Mouse (Mus musculus) activated CD4-positive, CD25-positive, alpha-beta regulatory T cell, adult 4 months (primary cell): ENCODE measurements around the gene Cltrn. TPM values are rescaled to one million over a fixed set of nuclear protein-coding genes. Genes with fewer than 3 reads are reported as not detected.

Experiments used
- ATAC-seq: one replicate; pipeline ENCODE4 v1.8.0; 2017
- polyA plus RNA-seq, 2 experiments: library from polyadenylated mRNA; unstranded; fragments of 100-300 nt; shearing (Covaris generic); gene quantifications; one replicate each; pipeline ENCODE4 v1.2.1; 2017

The Cltrn gene
- polyA plus RNA-seq, 2 experiments from 2014 or later = not detected

DNA sequence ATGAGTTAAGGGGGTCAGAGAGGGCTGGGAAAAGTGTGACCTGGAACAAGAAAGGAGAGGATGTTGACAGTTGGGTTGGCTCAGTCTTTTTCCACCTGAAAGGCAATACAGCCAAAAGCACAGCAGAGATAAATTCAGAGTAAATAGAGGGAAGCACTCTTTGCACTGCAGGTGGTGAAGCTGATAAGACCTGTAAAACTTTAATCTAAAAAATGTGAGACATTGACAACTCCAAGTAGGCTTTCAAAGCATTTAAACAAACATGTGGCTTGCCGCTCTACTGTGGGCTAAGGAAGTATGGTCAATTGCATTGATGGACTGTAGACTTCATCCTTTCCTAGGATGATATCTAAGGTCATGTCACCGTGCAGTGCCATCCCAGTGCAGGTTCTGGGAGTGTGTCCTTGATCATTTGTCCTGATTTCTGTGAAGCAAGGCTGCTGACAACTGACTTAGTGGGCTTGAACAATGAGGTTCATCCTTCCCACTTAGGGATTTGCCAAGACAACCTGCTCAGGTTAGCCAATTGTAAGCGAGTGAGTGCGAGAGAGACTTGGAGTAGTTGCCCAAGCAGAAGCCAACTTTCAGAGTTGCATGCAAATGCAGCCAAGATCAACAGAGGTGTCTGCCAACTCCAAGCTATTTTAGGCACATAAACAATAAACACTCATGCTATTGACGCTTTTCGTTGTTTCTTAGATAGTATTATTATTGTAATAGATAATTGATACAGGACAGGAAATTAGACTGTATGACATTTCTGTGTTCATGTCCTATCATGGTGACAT is 57.0 kb downstream of the Cltrn start:
- ATAC-seq = no peak

DNA sequence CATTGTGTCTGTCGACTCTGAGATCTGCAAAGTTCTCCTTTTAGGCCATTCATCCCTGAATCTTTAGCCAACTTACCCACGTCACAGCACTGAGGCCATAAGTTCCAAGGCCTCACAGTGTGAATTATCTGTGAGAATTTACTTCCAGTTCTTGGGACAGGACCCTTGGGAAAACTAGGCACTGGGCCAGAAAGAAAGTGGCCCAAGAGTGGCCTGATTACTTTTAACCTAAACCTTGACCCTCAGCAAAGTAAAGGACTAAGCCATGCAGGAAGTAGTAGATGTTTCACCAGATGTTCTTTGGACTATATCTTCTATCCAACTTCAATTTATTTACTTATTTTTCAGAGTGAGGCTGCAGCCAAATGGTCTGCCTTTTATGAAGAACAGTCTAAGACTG is 64.1 kb downstream of the Cltrn start:
- ATAC-seq = no peak

DNA sequence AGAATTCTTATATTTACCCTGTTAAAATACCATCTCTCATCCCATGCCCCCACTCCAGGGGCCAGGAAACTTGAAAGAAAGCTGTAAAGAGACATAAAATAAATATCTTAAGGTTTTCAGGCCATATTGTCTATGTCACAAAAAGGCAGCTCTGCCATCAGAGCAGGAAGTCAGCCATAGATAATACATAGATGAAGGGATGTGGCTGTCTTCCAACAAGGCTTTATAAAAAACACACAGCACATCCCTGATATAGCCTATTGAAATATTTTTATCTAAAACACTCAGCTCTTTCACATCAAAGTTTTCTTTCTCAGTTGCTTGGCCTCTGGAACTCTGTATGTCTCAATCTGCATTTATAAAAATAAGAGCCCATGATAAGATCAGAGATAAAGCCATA is 65.0 kb downstream of the Cltrn start:
- ATAC-seq = no peak

DNA sequence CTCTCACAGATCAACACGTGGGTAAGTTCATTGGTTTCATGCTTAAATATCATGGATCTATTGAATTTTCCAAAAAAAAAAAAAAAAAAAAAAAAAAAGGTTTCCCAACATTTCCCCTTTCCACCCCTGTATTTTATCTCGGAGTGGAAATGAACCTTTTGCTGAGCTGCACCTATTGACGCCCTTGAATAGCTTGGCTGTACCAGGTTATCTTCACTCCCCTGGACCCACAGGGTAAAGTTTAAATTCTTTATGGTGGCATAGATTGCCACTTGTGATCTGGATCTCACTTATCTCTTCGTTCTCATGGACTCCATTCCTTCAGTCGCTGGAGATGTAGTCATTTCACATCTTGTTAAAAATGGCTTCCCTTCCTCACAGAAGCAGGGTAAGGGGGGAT is 66.0 kb downstream of the Cltrn start:
- no peak for ATAC-seq

DNA sequence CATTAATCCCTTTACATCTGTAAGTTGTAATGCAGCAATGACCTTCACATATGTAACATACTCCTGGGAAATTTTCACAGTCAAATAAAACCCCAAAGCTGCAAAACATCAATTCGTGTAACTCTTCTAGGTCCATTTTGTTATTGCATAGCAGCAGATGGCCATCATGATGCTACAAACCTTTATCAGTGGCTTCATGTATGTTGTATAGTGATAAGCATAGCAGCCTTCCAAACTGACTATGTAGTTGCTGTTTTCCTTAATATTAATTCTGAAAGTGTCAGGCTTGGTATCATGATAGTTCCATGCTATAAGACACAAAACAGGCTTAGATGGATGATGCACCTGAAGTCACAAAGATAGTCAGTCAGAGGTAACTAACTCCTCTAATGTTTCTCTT is 76.1 kb downstream of the Cltrn start:
- ATAC-seq = no peak

Other genes with a start within 250 kb of the Cltrn start
- gene Ap1s2, start 179.8 kb upstream of the Cltrn start, polyA plus RNA-seq = 10 to 100 TPM; 22.9 to 26.1 TPM
- gene Zrsr2, start 130.2 kb upstream of the Cltrn start, polyA plus RNA-seq = 10 to 100 TPM; 35.7 to 43.8 TPM
- gene Car5b, start 60.8 kb upstream of the Cltrn start, polyA plus RNA-seq = 1 to 10 TPM; 7.1 to 9.9 TPM
- gene Siah1b, start 12.3 kb upstream of the Cltrn start, polyA plus RNA-seq = 1 to 10 TPM; 2.5 TPM
- not detected for gene Ace2, start 50.5 kb downstream of the Cltrn start, polyA plus RNA-seq
- gene Bmx, start 169.4 kb downstream of the Cltrn start, polyA plus RNA-seq = not detected
- not detected for gene Pir, start 180.5 kb downstream of the Cltrn start, polyA plus RNA-seq